Mouse (Mus musculus): Measurements from ENCODE around the gene Mgmt. TPM values are rescaled to one million over a fixed set of nuclear protein-coding genes. Genes with fewer than 3 reads are reported as not detected.
A peak's percentile ranks its signal among the peaks of the same experiment; 100 is the strongest.

Gene Mgmt
- total RNA-seq, 4 experiments from 2014 or later = 2.9 to 4.1 (median 3.6) TPM

- no peak for DNase-seq (ENCODE audit: low spot score in 2 of 2)
Measured at GRCm38 (mm10) chr7:137056126-137056525, 161.7 kb downstream of the Mgmt start.

DNA sequence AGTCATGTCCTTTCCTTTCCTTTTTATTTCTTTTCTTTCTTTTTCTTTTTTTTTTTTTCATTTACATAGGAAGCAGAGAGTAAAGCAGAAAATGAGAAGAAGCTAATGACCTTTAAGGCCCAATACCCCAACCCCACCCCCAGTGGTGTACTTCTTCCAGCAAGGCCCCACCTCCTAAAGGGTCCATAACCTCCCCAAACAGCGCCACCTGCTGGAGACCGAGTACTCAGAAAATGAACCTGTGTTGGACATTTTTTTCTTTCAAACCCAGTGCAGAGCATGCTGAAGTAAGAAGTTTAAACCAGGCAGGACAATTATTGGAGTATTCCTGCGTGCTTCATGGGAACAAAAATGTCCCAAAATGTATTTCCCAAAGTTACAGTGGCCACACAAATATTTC is 166.1 kb downstream of the Mgmt start:
- DNase-seq (ENCODE audit: low spot score in 2 of 2) = no peak

DNA sequence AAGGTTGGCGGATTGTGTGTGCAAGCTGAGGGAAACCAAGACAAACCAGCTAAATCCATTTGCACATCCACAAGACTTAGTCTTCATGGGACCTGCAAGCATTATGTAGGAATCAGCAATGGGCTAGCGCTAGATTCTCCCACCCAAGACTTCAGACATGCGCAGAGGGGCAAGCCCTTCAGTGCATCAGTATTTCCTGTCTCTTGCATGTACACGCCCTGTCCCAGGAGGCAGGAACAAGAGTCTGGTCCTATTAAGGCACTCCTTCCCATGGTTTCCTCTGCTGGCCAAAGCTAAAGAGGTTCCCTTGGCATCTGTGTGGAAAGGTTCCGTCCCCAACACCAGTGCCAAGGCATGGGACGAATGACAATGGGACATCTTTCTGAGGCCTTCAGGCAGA is 166.7 kb downstream of the Mgmt start:
- no peak for DNase-seq (ENCODE audit: low spot score in 2 of 2)

DNA sequence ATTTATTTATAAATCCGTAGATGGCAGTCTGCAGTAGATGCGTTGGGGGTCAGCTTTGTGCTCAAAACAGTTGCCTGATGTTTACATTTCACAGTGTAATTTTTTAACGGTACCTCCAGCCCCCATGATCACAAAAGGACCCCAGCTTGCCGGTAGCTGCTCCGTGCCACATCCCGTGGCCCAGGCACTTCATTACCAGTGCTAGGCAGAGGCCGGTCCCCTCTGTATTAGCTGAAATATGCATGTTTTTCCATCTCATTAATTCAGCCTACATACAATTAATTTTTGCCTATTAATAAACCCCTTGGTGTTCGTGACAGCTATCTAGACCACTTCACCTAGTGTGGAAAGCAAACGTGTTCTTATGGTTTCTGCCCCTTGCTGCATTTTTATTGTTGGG is 169.8 kb downstream of the Mgmt start:
- DNase-seq (ENCODE audit: low spot score in 2 of 2) = no peak

GRCm38 (mm10) chr7:137065408-137065807 is 171.0 kb downstream of the Mgmt start:
- no peak for DNase-seq (ENCODE audit: low spot score in 2 of 2)

DNA sequence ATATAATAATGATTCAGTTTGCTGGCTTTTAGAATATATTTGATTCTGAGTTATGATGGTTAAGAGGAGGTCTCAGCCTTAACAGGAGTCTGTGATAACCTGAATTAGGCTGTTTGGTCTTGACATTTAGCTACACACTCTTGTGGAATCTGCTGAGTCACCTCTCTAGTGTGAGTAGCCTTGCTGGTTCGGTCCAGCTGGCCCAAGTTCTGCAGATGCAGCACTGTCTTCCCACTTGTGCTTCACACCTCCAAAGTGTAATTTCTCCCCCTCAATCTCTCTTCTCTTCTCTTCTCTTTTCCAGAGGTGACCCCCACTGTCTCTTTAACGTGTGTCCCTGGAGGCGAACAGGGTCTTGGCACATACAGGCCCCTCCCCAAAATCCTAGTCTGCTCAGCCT is 171.8 kb downstream of the Mgmt start:
- no peak for DNase-seq (ENCODE audit: low spot score in 2 of 2)

GRCm38 (mm10) chr7:137066997-137067396 is 172.6 kb downstream of the Mgmt start:
- no peak for DNase-seq (ENCODE audit: low spot score in 2 of 2)

GRCm38 (mm10) chr7:137067758-137068157 is 173.3 kb downstream of the Mgmt start:
- DNase-seq (ENCODE audit: low spot score in 2 of 2) = no peak

GRCm38 (mm10) chr7:137068796-137069195 is 174.4 kb downstream of the Mgmt start:
- no peak for DNase-seq (ENCODE audit: low spot score in 2 of 2)

DNA sequence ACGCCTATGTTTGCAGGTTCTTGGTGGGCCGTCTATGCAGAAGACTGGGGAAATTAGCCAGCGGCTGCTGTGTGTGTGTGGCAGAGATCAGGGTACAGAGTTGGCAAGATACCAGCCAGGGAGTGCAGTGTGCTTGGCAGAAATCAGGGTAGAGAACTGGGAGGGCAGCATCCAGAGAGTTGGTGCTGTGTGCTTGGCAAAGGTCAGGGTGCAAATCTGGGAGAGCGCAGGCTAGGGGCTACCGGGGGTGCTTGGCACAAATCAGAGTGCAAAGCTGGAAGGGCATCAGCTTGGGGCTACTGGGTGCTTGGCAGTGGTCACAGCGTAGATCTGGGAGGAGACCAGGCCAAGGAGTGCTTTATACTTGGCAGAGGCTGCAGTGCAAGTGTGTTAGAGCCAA is 175.4 kb downstream of the Mgmt start:
- DNase-seq (ENCODE audit: low spot score in 2 of 2) = no peak

DNA sequence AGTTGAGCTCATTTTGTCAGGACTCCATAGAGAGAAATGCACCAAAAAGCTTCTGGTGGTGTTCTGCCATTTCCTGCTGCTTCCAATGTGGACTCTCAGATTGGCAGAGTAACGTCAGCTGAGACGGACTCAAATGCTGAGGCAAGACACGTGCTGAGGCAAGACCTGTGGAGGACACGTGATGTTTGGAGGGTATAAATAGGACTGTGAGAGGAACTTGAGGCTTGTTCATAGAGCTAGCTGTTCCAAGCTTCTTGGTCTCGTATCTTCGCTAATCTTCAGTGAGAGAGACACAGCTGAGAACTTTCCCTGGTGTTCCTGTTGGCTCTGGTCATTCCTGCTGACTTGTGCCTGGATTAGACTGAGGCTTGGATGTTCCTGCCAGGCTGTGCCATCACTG is 176.9 kb downstream of the Mgmt start:
- DNase-seq (ENCODE audit: low spot score in 2 of 2) = no peak

GRCm38 (mm10) chr7:137073878-137074277 is 179.5 kb downstream of the Mgmt start:
- peak; percentile 41 to 58 for DNase-seq (ENCODE audit: low spot score in 2 of 2)

- no peak for DNase-seq (ENCODE audit: low spot score in 2 of 2)
Measured at GRCm38 (mm10) chr7:137074324-137074723, 179.9 kb downstream of the Mgmt start.

- no peak for DNase-seq (ENCODE audit: low spot score in 2 of 2)
Measured at GRCm38 (mm10) chr7:137075301-137075700, 180.9 kb downstream of the Mgmt start.

GRCm38 (mm10) chr7:137080171-137080570 is 185.8 kb downstream of the Mgmt start:
- no peak for DNase-seq (ENCODE audit: low spot score in 2 of 2)

- no peak for DNase-seq (ENCODE audit: low spot score in 2 of 2)
Measured at GRCm38 (mm10) chr7:137082171-137082570, 187.8 kb downstream of the Mgmt start.

DNA sequence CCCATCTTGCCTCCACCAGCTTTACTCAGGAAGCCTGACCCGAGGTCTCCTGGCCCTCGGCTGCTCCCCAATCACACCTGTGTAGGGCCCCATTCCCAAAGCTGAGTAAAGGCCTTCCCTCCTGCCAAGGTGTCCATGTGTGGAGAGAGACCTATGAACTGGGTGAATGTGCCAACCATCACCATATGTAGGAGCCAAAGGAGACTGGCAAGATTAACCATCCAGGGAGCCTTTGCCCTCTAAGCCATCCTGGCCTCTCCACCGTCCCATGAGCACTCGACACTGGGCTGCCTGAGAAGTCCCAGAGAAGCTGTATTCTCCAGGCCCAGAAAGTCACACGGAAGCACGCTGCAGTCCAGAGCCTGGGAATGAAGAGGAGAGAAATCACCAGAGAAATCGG is 190.2 kb downstream of the Mgmt start:
- DNase-seq (ENCODE audit: low spot score in 2 of 2) = no peak

DNA sequence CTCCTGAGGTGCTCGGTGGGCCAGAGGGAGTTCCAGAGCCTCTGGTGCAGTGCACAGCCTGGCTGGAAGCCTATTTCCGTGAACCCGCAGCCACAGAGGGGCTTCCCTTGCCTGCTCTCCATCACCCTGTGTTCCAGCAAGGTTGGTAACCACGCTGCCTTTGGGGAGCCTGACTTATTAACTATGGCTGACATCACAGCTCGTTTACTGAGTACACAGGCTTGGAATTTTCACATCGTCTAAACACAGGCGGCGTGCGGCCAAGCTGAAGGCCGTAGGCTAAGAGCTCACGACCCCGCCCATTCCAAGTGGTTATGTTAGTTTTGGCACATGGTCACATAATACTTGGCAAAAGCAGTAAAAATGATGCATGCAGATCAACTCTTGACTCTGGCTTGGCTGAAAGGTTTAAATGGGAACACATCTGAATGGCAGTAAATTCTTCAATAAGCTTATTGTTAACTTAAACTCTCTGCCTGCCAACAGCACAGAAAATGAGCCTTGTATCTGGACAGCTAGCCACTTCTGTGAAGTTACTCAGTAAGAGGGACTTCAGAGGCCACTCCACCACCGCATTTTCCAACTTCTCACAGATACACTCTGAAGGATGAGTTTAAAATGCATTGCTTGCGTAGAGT is 191.7 kb downstream of the Mgmt start:
- peak; percentile 63 to 70 for DNase-seq (ENCODE audit: low spot score in 2 of 2)

DNA sequence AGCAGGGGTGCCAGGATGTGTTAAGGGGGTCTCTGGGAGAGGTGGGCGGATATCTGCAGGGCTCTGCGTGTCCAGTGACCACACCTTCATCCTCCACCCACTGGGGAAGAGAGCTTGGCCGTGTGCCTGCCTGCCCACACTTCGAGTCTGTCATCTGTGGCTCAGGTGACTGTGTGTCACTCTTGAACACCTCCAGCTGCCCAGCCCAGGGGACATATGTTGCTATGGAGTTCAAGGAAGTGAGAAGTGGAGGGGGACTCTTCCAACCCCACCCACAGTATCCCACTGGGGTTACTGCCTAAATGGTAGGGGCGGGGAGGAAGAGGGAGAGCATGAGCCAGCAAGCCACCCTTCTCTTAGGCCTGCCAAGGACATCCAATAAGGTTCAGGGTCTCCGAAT is 192.7 kb downstream of the Mgmt start:
- no peak for DNase-seq (ENCODE audit: low spot score in 2 of 2)

- no peak for DNase-seq (ENCODE audit: low spot score in 2 of 2)
Measured at GRCm38 (mm10) chr7:137088141-137088540, 193.7 kb downstream of the Mgmt start.

GRCm38 (mm10) chr7:137094551-137094950 is 200.1 kb downstream of the Mgmt start:
- no peak for DNase-seq (ENCODE audit: low spot score in 2 of 2)

- no peak for DNase-seq (ENCODE audit: low spot score in 2 of 2)
Measured at GRCm38 (mm10) chr7:137095702-137096101, 201.3 kb downstream of the Mgmt start.

GRCm38 (mm10) chr7:137099766-137100165 is 205.4 kb downstream of the Mgmt start:
- no peak for DNase-seq (ENCODE audit: low spot score in 2 of 2)
